Mouse (Mus musculus) liver, postnatal 0 days (tissue): Measurements from ENCODE around the gene Atcay. TPM values are rescaled to one million over a fixed set of nuclear protein-coding genes. Genes with fewer than 3 reads are reported as not detected.
A peak's percentile ranks its signal among the peaks of the same experiment; 100 is the strongest.

Experiments used
- ATAC-seq: fragments of 200-750 bp; cut with Nextera tagmentation; 2 replicates; pipeline ENCODE4 v1.8.0; 2017; ENCODE audit warnings: mild to moderate bottlenecking, moderate library complexity
- DNase-seq: peaks from one replicate; pipeline ENCODE4 v3.0.0-alpha.2; 2016
- H3K27ac ChIP-seq: fragments of 300-500 bp; sonication (generic); 2 replicates; pipeline ENCODE4 v1.5.1; 2014; ENCODE audit warnings: antibody characterized with exemption, moderate library complexity, mild to moderate bottlenecking, low read depth
- H3K27me3 ChIP-seq: fragments of 300-500 bp; sonication (generic); 2 replicates; pipeline ENCODE4 v1.6.1; 2014; ENCODE audit warnings: low read length, control low read depth, mixed read lengths; ENCODE audit not compliant: insufficient read depth
- H3K36me3 ChIP-seq: fragments of 300-500 bp; sonication (generic); replicated peaks from 2 replicates; pipeline ENCODE4 v1.6.1; 2014; ENCODE audit warnings: mild to moderate bottlenecking, control low read depth, low read length, moderate library complexity, mixed read lengths; ENCODE audit not compliant: insufficient read depth
- H3K4me1 ChIP-seq: fragments of 300-500 bp; sonication (generic); 2 replicates; pipeline ENCODE4 v1.6.1; 2014; ENCODE audit warnings: antibody characterized with exemption, mild to moderate bottlenecking, control low read depth; ENCODE audit not compliant: insufficient read depth
- H3K4me2 ChIP-seq: fragments of 300-500 bp; sonication (generic); 2 replicates; pipeline ENCODE4 v1.6.1; 2014; ENCODE audit warnings: low read depth, mild to moderate bottlenecking, low read length, moderate library complexity, mixed read lengths
- H3K4me3 ChIP-seq: fragments of 300-500 bp; sonication (generic); 2 replicates; pipeline ENCODE4 v1.5.1; 2014; ENCODE audit warnings: low read depth, low read length
- H3K9ac ChIP-seq: fragments of 300-500 bp; sonication (generic); replicated peaks from 2 replicates; pipeline ENCODE4 v1.6.1; 2014; ENCODE audit warnings: mild to moderate bottlenecking, moderate library complexity
- H3K9me3 ChIP-seq: fragments of 300-500 bp; sonication (generic); 2 replicates; pipeline ENCODE4 v1.6.1; 2016; ENCODE audit warnings: mild to moderate bottlenecking, control low read depth, low read length, mixed read lengths
- CTCF ChIP-seq: sonication (generic); IDR thresholded peaks from 2 replicates; pipeline ENCODE4 v1.5.1; 2016; ENCODE audit warnings: antibody characterized with exemption, low read depth
- EP300 ChIP-seq: IDR thresholded peaks from 2 replicates; pipeline ENCODE4 v1.6.1; 2016; ENCODE audit warnings: antibody characterized with exemption, low read depth, mild to moderate bottlenecking
- WGBS: fragments of 180-500 bp; shearing (Covaris S2); extraction: QIAGEN DNeasy Blood & Tissue Kit; methylation state at CpG from one replicate; pipeline ENCODE4 v1.1.7; 2014; ENCODE audit not compliant: insufficient replicate concordance; 5-methylcytosine and 5-hydroxymethylcytosine counted together
- polyA plus RNA-seq: library from polyadenylated mRNA; unstranded; fragments of >200 nt; fragmentation: Nextera tagmentation; extraction: Ambion mirVana; gene quantifications from 2 replicates; pipeline ENCODE4 v1.2.1, GENCODE M21; 2015

The Atcay gene
- polyA plus RNA-seq, 1 experiment from 2014 or later, result not detected

GRCm38 (mm10) chr10:81257158-81258039 is 26.8 kb upstream of the Atcay start:
- WGBS, result 2% methylated on average over 62 of the region's 62 CpGs
- Histone ChIP-seq H3K4me3 (peak overlapping the region; percentile 33), H3K9me3 (peaks cover 7% of the 10 kb centered on the region), H3K9ac (0 out of 2 replicates have a peak overlapping the region, but pooled peaks have one; percentile 22), H3K27me3 (peaks cover 46% of the 10 kb centered on the region), H3K4me1 (peaks cover 5% of the 10 kb centered on the region; the same call in 1 of the 2 replicates), H3K4me2 (peak overlapping the region; percentile 69), H3K27ac (no peak overlapping the region), H3K36me3 (0 out of 2 replicates have a peak, but pooled peaks cover under 1% of the 10 kb centered on the region)
- DNase-seq (no peak), ATAC-seq (peak; percentile 12; the same call in 1 of the 2 replicates)
- TF ChIP-seq EP300 (no peak), CTCF (no peak)

DNA sequence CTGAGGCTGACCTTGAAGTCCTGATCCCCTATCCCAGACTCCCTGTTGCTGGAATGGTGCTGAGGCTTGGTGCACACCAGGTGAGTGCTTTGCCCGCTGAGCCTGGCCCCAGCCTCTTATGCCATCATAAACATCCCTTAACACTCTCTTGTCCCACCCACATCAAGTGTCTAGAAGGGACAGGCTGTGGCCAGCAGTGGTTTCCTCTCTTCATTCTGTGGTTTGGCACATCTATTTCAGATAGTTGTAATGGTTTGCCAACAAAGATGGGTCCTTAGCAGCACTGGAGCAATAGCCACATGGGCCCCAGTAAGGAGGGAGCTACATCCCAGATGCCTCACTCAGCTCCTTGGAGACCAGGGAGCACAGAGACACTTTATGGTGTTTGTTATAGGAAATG is 24.3 kb upstream of the Atcay start:
- Histone ChIP-seq H3K9ac (no peak overlapping the region), H3K27ac (no peak overlapping the region), H3K4me1 (peaks cover 12% of the 10 kb centered on the region), H3K4me2 (no peak overlapping the region), H3K27me3 (peaks cover 54% of the 10 kb centered on the region), H3K9me3 (no peaks in the 10 kb centered on the region), H3K36me3 (no peaks in the 10 kb centered on the region), H3K4me3 (no peak overlapping the region)
- no peak for TF ChIP-seq CTCF
- TF ChIP-seq EP300, result no peak
- ATAC-seq (no peak), DNase-seq (no peak)
- WGBS, result 18% methylated on average over 1 of the region's 1 CpGs

- Histone ChIP-seq H3K4me3 (no peak within 1 kb of the TSS), H3K9ac (no peak within 1 kb of the TSS), H3K4me2 (no peak within 1 kb of the TSS), H3K27ac (no peak within 1 kb of the TSS), H3K36me3 (no peaks in the 10 kb centered on the region), H3K4me1 (peaks cover 21% of the 10 kb centered on the region), H3K27me3 (peaks cover 39% of the 10 kb centered on the region), H3K9me3 (no peaks in the 10 kb centered on the region)
- DNase-seq (no peak), ATAC-seq (no peak)
- TF ChIP-seq EP300 (no peak), CTCF (no peak)
- 11% methylated on average over 43 of the region's 44 CpGs for WGBS
These were observed 22.1 kb upstream of the Atcay start, which contains the start of gene Matk for GRCm38 (mm10) chr10:81252424-81253419. Matk (plus strand) TSS chr10:81252935.

DNA sequence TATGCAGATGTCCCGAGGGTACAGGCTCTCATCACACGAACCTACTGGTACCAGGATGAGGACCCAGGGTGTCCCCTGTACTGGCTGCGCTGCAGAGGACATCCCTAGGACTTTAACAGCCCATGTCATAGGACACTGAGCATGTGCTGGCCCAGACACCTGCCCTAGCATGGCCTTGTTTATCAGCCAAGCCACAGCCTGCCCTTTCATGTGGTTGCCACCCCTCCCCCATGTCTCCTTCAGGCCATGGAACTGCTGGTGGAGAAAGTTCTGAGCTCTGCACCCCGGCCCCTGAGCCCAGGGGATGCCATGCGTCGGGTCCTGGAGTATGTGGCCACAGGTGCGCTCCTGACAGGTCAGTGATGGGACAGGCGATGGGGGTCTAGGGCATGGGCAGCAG is 18.8 kb upstream of the Atcay start:
- H3K4me2 ChIP-seq, result no peak overlapping the region
- no peak overlapping the region for H3K9ac ChIP-seq
- H3K4me3 ChIP-seq, result no peak overlapping the region
- no peak overlapping the region for H3K27ac ChIP-seq
- TF ChIP-seq EP300 (no peak), CTCF (no peak)
- peaks cover 24% of the 10 kb centered on the region for H3K27me3 ChIP-seq
- no peaks in the 10 kb centered on the region for H3K36me3 ChIP-seq
- ATAC-seq (peak; percentile 8; the same call in 1 of the 2 replicates), DNase-seq (no peak)
- peaks cover 17% of the 10 kb centered on the region for H3K4me1 ChIP-seq
- H3K9me3 ChIP-seq, result no peaks in the 10 kb centered on the region
- 67% methylated on average over 8 of the region's 8 CpGs for WGBS

DNA sequence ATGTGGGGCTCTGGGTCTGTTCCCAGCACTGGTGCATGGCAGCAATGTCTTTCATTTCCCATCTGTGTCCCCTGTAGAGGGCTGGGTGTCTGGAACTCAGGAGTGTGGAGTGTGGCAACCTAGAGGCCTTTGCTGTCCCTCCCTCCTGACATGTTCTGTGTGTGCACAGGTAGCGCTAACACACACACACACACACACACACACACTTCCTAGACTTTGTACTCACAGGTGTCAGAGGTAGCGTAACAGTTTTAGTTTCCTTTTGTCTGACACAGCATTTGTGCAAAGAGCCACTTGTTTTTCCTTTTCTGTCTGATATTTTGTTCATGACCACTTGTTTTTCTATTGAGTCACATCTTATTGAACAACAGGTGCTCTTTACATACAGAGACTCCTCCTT is 17.2 kb upstream of the Atcay start:
- Histone ChIP-seq H3K27me3 (peaks cover 18% of the 10 kb centered on the region), H3K27ac (no peak overlapping the region; the same call in 1 of the 2 replicates), H3K4me3 (no peak overlapping the region), H3K9ac (no peak overlapping the region), H3K9me3 (no peaks in the 10 kb centered on the region), H3K4me2 (no peak overlapping the region), H3K4me1 (peaks cover 19% of the 10 kb centered on the region), H3K36me3 (no peaks in the 10 kb centered on the region)
- DNase-seq (no peak), ATAC-seq (peak; percentile 65)
- TF ChIP-seq EP300, result no peak
- no peak for TF ChIP-seq CTCF
- WGBS, result 77% methylated on average over 2 of the region's 2 CpGs
